Mouse (Mus musculus): ENCODE results near the gene Git2.

- TF ChIP-seq CTCF (IDR thresholded peaks at IDR 0.05; ENCODE audit: low read depth) (no peak), EP300 (IDR thresholded peaks at IDR 0.05; ENCODE audit: low read depth) (no peak)
Observed at GRCm38 (mm10) chr5:114801841-114802240, 26.5 kb upstream of the Git2 start.
